Mouse (Mus musculus) CH12.LX (cell line): ENCODE results near the gene Fam124a. TPM values are rescaled to one million over a fixed set of nuclear protein-coding genes. Genes with fewer than 3 reads are reported as not detected.

ENCODE experiments used
- DNase-seq: peaks from one replicate; pipeline ENCODE4 v3.0.0-alpha.2; 2013; ENCODE audit errors: extremely low read depth
- H3K27ac ChIP-seq: 2 replicates; pipeline ENCODE4 v1.5.1; 2012; ENCODE audit warnings: low read depth, mild to moderate bottlenecking, control low read depth, moderate library complexity; ENCODE audit not compliant: insufficient read depth
- H3K27me3 ChIP-seq: replicated peaks from 2 replicates; pipeline ENCODE3; 2012; ENCODE audit warnings: inconsistent platforms
- H3K36me3 ChIP-seq, 2 experiments: replicated peaks in 1 of 2; 2 replicates each; pipeline versions ENCODE3 to v1.6.1; 2012; ENCODE audit warnings: inconsistent platforms in 1 of 2, low read length in 1 of 2, mild to moderate bottlenecking in 1 of 2, mixed read lengths in 1 of 2, moderate library complexity in 1 of 2; ENCODE audit not compliant: control insufficient read depth in 1 of 2, insufficient read depth in 1 of 2
- H3K4me1 ChIP-seq, 2 experiments: 2 replicates each; pipeline ENCODE4 v1.6.1; 2012; ENCODE audit warnings: inconsistent platforms in 1 of 2, moderate library complexity in 1 of 2; ENCODE audit not compliant: insufficient read depth in 2 of 2, control insufficient read depth in 1 of 2
- H3K4me2 ChIP-seq: 2 replicates; pipeline ENCODE4 v1.6.1; 2012; ENCODE audit warnings: low read depth, mild to moderate bottlenecking, control low read depth; ENCODE audit not compliant: poor library complexity, insufficient read depth, severe bottlenecking
- H3K4me3 ChIP-seq, 3 experiments: fragments of 150-350 bp in 1 of 3; sonication (generic) in 1 of 3; replicated peaks in 1 of 3; 2 replicates each; pipeline versions ENCODE3 to v1.5.1; 2011 to 2012; ENCODE audit warnings: low read depth in 2 of 3, low read length in 2 of 3, mild to moderate bottlenecking in 2 of 3, moderate library complexity in 2 of 3, control low read depth in 1 of 3, improper control_type of control experiment in 1 of 3, inconsistent platforms in 1 of 3, mixed read lengths in 1 of 3; ENCODE audit not compliant: poor library complexity in 1 of 3
- H3K79me2 ChIP-seq: replicated peaks from 2 replicates; pipeline ENCODE4 v1.6.1; 2012; ENCODE audit warnings: mild to moderate bottlenecking, moderate library complexity; ENCODE audit not compliant: control insufficient read depth, poor library complexity, insufficient read depth, severe bottlenecking; ENCODE audit errors: extremely low read depth
- H3K9ac ChIP-seq: 2 replicates; pipeline ENCODE4 v1.6.1; 2012; ENCODE audit warnings: low read depth, mild to moderate bottlenecking, control low read depth, moderate library complexity; ENCODE audit not compliant: insufficient read depth
- H3K9me3 ChIP-seq: replicated peaks from 2 replicates; pipeline ENCODE3; 2012; ENCODE audit warnings: low read length, inconsistent platforms, mixed read lengths
- BHLHE40 ChIP-seq: IDR thresholded peaks from 2 replicates; pipeline ENCODE4 v1.6.1; 2011; ENCODE audit warnings: mild to moderate bottlenecking, low read depth, low read length, improper control_type of control experiment
- CHD1 ChIP-seq: IDR thresholded peaks from 2 replicates; pipeline ENCODE4 v1.6.1; 2012; ENCODE audit warnings: low read depth, low read length, improper control_type of control experiment, inconsistent platforms
- E2F4 ChIP-seq: IDR thresholded peaks from 2 replicates; pipeline ENCODE4 v1.6.1; 2011; ENCODE audit warnings: low read depth, low read length, improper control_type of control experiment; ENCODE audit not compliant: insufficient replicate concordance
- ELF1 ChIP-seq: IDR thresholded peaks from 2 replicates; pipeline ENCODE4 v1.6.1; 2014; ENCODE audit warnings: low read depth, mild to moderate bottlenecking, inconsistent platforms, low read length, improper control_type of control experiment
- EP300 ChIP-seq: IDR thresholded peaks from 2 replicates; pipeline ENCODE4 v1.6.1; 2011; ENCODE audit warnings: low read length, improper control_type of control experiment
- ETS1 ChIP-seq: conservative IDR thresholded peaks from 2 replicates; pipeline ENCODE4 v1.6.1; 2012; ENCODE audit warnings: low read depth, mild to moderate bottlenecking, inconsistent platforms, low read length, improper control_type of control experiment, moderate library complexity
- GABPA ChIP-seq: IDR thresholded peaks from 2 replicates; pipeline ENCODE4 v1.6.1; 2012; ENCODE audit warnings: low read depth, low read length, improper control_type of control experiment, inconsistent platforms; ENCODE audit not compliant: insufficient replicate concordance
- IRF4 ChIP-seq: IDR thresholded peaks from 2 replicates; pipeline ENCODE4 v1.6.1; 2014; ENCODE audit warnings: low read depth, mild to moderate bottlenecking, inconsistent platforms, low read length, improper control_type of control experiment
- JUN ChIP-seq: IDR thresholded peaks from 2 replicates; pipeline ENCODE4 v1.6.1; 2011; ENCODE audit warnings: low read depth, mild to moderate bottlenecking, low read length, improper control_type of control experiment, moderate library complexity; ENCODE audit not compliant: insufficient read depth
- MAZ ChIP-seq: IDR thresholded peaks from 2 replicates; pipeline ENCODE4 v1.6.1; 2012; ENCODE audit warnings: low read depth, mild to moderate bottlenecking, inconsistent platforms, low read length, improper control_type of control experiment, moderate library complexity
- MXI1 ChIP-seq: IDR thresholded peaks from 2 replicates; pipeline ENCODE4 v1.6.1; 2011; ENCODE audit warnings: mild to moderate bottlenecking, low read depth, low read length, improper control_type of control experiment
- MYC ChIP-seq: IDR thresholded peaks from 2 replicates; pipeline ENCODE4 v1.6.1; 2011; ENCODE audit warnings: low read depth, mild to moderate bottlenecking, improper control_type of control experiment, low read length
- NELFE ChIP-seq: IDR thresholded peaks from 2 replicates; pipeline ENCODE4 v1.6.1; 2011; ENCODE audit warnings: low read depth, low read length, improper control_type of control experiment
- POLR2A ChIP-seq: IDR thresholded peaks from 2 replicates; pipeline ENCODE4 v1.6.1; 2011; ENCODE audit warnings: low read depth, mild to moderate bottlenecking, improper control_type of control experiment, low read length
- RAD21 ChIP-seq: IDR thresholded peaks from 2 replicates; pipeline ENCODE4 v1.6.1; 2011; ENCODE audit warnings: low read depth, mild to moderate bottlenecking, low read length, improper control_type of control experiment, moderate library complexity
- RCOR1 ChIP-seq: conservative IDR thresholded peaks from 2 replicates; pipeline ENCODE4 v1.6.1; 2012; ENCODE audit warnings: low read depth, mild to moderate bottlenecking, inconsistent platforms, low read length, improper control_type of control experiment
- SMC3 ChIP-seq: IDR thresholded peaks from 2 replicates; pipeline ENCODE4 v1.6.1; 2011; ENCODE audit warnings: low read depth, low read length, improper control_type of control experiment
- TBP ChIP-seq: conservative IDR thresholded peaks from 2 replicates; pipeline ENCODE4 v1.6.1; 2011; ENCODE audit warnings: low read depth, low read length, improper control_type of control experiment
- UBTF ChIP-seq: IDR thresholded peaks from 2 replicates; pipeline ENCODE4 v1.6.1; 2012; ENCODE audit warnings: low read depth, mild to moderate bottlenecking, inconsistent platforms, low read length, improper control_type of control experiment, moderate library complexity
- USF1 ChIP-seq: IDR thresholded peaks from 2 replicates; pipeline ENCODE4 v1.6.1; 2014; ENCODE audit warnings: low read depth, mild to moderate bottlenecking, inconsistent platforms, low read length, improper control_type of control experiment
- USF2 ChIP-seq: conservative IDR thresholded peaks from 2 replicates; pipeline ENCODE4 v1.6.1; 2011; ENCODE audit warnings: low read depth, low read length, improper control_type of control experiment
- ZC3H11A ChIP-seq: IDR thresholded peaks from 2 replicates; pipeline ENCODE4 v1.6.1; 2012; ENCODE audit warnings: low read depth, mild to moderate bottlenecking, inconsistent platforms, low read length, improper control_type of control experiment
- ZKSCAN1 ChIP-seq: IDR thresholded peaks from 2 replicates; pipeline ENCODE4 v1.6.1; 2012; ENCODE audit warnings: low read depth, inconsistent platforms, low read length, improper control_type of control experiment, borderline replicate concordance
- ZNF384 ChIP-seq: IDR thresholded peaks from 2 replicates; pipeline ENCODE4 v1.6.1; 2012; ENCODE audit warnings: low read depth, low read length, improper control_type of control experiment, inconsistent platforms
- dilution Hi-C: fragments of 300-500 bp; cut with MboI; formaldehyde crosslinking; loops from 2 replicates; pipeline ENCODE4 v1.14.3; 2020; ENCODE audit warnings: low sequenced_read_pairs; ENCODE audit not compliant: extremely low pct_unique_long_range_greater_than_20kb, extremely low pct_ligation_motif_present
- in situ Hi-C: fragments of 300-500 bp; cut with MboI; formaldehyde crosslinking; loops from 3 replicates; pipeline ENCODE4 v1.14.3; 2019; ENCODE audit warnings: low sequenced_read_pairs, low pct_ligation_motif_present, low pct_unique_long_range_greater_than_20kb, mixed read lengths
- polyA plus RNA-seq: library from polyadenylated mRNA; unstranded; fragments of >175 nt; gene quantifications from 2 replicates; pipeline ENCODE4 v1.2.1, GENCODE M21; 2012; ENCODE audit warnings: low read depth; ENCODE audit not compliant: insufficient read length
- total RNA-seq, 2 experiments: library from RNA; depleted of rRNA; stranded (reverse); fragments of 300-350 nt in 1 of 2; fragments of >200 nt in 1 of 2; gene quantifications; 2 replicates each; pipeline ENCODE4 v1.2.3; 2012 to 2014

Gene Fam124a
- total and polyA plus RNA-seq, 3 experiments, result 0.13 TPM; not detected in 2

- no peaks in the 10 kb centered on the region for H3K4me1 ChIP-seq
- no peak overlapping the region for H3K27ac ChIP-seq
- no peaks in the 10 kb centered on the region for H3K36me3 ChIP-seq
- no peak overlapping the region for H3K4me2 ChIP-seq
- H3K27me3 ChIP-seq, result no peaks in the 10 kb centered on the region
- H3K4me3 ChIP-seq, result no peak overlapping the region
- no peak for DNase-seq
- in situ Hi-C loops, result no loop called here
- TF ChIP-seq UBTF (no peak), E2F4 (no peak), JUN (no peak), ZC3H11A (no peak), MXI1 (no peak)
- no peak overlapping the region for H3K9ac ChIP-seq
- dilution Hi-C loops, result no loop called here
- H3K9me3 ChIP-seq, result no peaks in the 10 kb centered on the region
- H3K79me2 ChIP-seq, result no peaks in the 10 kb centered on the region
Measured at GRCm38 (mm10) chr14:62609904-62610303, 54.4 kb downstream of the Fam124a start.

GRCm38 (mm10) chr14:62622393-62622792 is 66.9 kb downstream of the Fam124a start:
- DNase-seq, result no peak
- H3K4me1 ChIP-seq, result peaks cover 0 to 4% of the 10 kb centered on the region in 2 experiments; a peak in 1 of 4 replicates
- no peaks in the 10 kb centered on the region for H3K27me3 ChIP-seq
- no peaks in the 10 kb centered on the region for H3K79me2 ChIP-seq
- H3K36me3 ChIP-seq, result no peaks in the 10 kb centered on the region
- TF ChIP-seq CHD1 (no peak), JUN (no peak), RCOR1 (no peak), ELF1 (no peak), EP300 (no peak), GABPA (no peak), ZC3H11A (no peak), E2F4 (no peak), USF2 (no peak), ZNF384 (no peak)
- no peak overlapping the region for H3K9ac ChIP-seq
- H3K4me3 ChIP-seq, result no peak overlapping the region
- dilution Hi-C loops (no loop called here), in situ Hi-C loops (no loop called here)
- no peak overlapping the region for H3K4me2 ChIP-seq
- H3K9me3 ChIP-seq, result no peaks in the 10 kb centered on the region
- H3K27ac ChIP-seq, result no peak overlapping the region

- no peaks in the 10 kb centered on the region for H3K9me3 ChIP-seq
Measured at GRCm38 (mm10) chr14:62627951-62628350, 72.4 kb downstream of the Fam124a start.

More at GRCm38 (mm10) chr14:62627951-62628350, 72.4 kb downstream of the Fam124a start:
- no peak overlapping the region for H3K9ac ChIP-seq
- peaks cover 0 to 4% of the 10 kb centered on the region in 2 experiments; a peak in 1 of 4 replicates for H3K4me1 ChIP-seq
- no peak overlapping the region for H3K4me2 ChIP-seq
- no peaks in the 10 kb centered on the region for H3K79me2 ChIP-seq
- no peaks in the 10 kb centered on the region for H3K27me3 ChIP-seq
- H3K36me3 ChIP-seq, result no peaks in the 10 kb centered on the region
- H3K27ac ChIP-seq, result no peak overlapping the region
- no peak for TF ChIP-seq JUN
- no peak for TF ChIP-seq SMC3
- no peak for TF ChIP-seq ETS1
- TF ChIP-seq CHD1, result no peak
- no peak for TF ChIP-seq USF2
- no peak for TF ChIP-seq MYC
- no peak for TF ChIP-seq ZKSCAN1
- TF ChIP-seq RAD21, result no peak
- no peak for TF ChIP-seq USF1
- no peak for TF ChIP-seq ZNF384
- no peak for TF ChIP-seq NELFE
- TF ChIP-seq POLR2A, result no peak
- TF ChIP-seq UBTF, result no peak
- TF ChIP-seq TBP, result no peak
- no peak for TF ChIP-seq MAZ
- no peak for TF ChIP-seq BHLHE40
- TF ChIP-seq IRF4, result no peak
- H3K4me3 ChIP-seq, result no peak overlapping the region
- in situ Hi-C loops, result no loop called here
- dilution Hi-C loops, result no loop called here
- DNase-seq, result no peak
